Mouse (Mus musculus): ENCODE data around the gene 0610009B22Rik. TPM values are rescaled to one million over a fixed set of nuclear protein-coding genes. Genes with fewer than 3 reads are reported as not detected.
"Not testable (repeated sequence)": the region's sequence is repeated elsewhere in the genome, so short reads cannot be mapped to it uniquely, and the experiment has no call there.

The 0610009B22Rik gene
- polyA plus RNA-seq, 1 experiment from 2014 or later = 72.2 TPM

- H3K9ac ChIP-seq = no peak overlapping the region
- H3K4me2 ChIP-seq = peak overlapping the region; percentile 51; the same call in 1 of the 2 replicates
- H3K4me3 ChIP-seq = no peak overlapping the region
- H3K36me3 ChIP-seq = peaks cover 6% of the 10 kb centered on the region; the same call in 1 of the 2 replicates
- H3K27me3 ChIP-seq = no peaks in the 10 kb centered on the region
- no peak overlapping the region for H3K27ac ChIP-seq
- ATAC-seq (replicated peaks; ENCODE audit: insufficient number of reproducible peaks, insufficient read depth, low FRiP score, low read depth) = no peak
- 33% methylated on average over 8 of the region's 8 CpGs for WGBS
- H3K9me3 ChIP-seq (replicated peaks) = no peaks in the 10 kb centered on the region
- peaks cover 4% of the 10 kb centered on the region for H3K4me1 ChIP-seq (replicated peaks)
Measured at GRCm38 (mm10) chr11:51681976-51682374, 6.7 kb downstream of the 0610009B22Rik start.

DNA sequence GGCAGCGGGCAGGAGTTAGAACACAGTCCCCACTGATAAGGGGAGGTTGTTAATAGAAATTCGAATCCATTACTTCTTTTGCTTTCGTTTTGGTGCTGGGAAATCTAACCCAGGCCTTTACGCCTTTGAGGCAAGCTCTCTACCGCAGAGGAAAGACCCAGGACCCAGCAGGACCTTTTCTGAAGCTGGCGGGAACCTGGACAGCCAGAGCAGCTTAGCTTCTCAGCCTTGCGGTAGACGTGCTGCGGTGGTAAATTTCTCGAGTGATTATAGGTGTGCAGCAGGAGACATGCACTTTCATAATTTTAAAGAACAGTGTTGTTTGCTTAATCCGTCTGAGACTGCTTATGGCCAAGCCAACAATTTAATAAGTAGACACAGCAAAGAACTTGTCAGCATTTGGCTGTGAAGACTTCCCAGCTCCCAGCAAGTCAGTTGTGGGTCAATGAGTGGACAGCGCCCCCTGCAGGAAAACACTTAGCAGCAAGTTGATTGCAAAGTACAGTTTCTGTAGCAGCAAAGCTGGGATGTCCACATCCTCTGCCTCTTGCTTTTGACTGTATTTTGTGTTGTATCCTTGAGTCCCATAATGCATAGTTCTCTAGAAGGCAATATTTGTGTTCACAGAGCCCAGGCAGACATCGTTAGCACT, 7.2 kb downstream of the 0610009B22Rik start:
- H3K9me3 ChIP-seq (replicated peaks) = no peaks in the 10 kb centered on the region
- H3K4me3 ChIP-seq = peak overlapping the region; percentile 25
- 28% methylated on average over 13 of the region's 13 CpGs for WGBS
- H3K27ac ChIP-seq = no peak overlapping the region
- no peak for ATAC-seq (replicated peaks; ENCODE audit: insufficient number of reproducible peaks, insufficient read depth, low FRiP score, low read depth)
- H3K4me2 ChIP-seq = peak overlapping the region; percentile 51
- H3K9ac ChIP-seq = no peak overlapping the region
- peaks cover 4% of the 10 kb centered on the region for H3K4me1 ChIP-seq (replicated peaks)
- H3K36me3 ChIP-seq = peaks cover 6% of the 10 kb centered on the region; the same call in 1 of the 2 replicates
- H3K27me3 ChIP-seq = no peaks in the 10 kb centered on the region

DNA sequence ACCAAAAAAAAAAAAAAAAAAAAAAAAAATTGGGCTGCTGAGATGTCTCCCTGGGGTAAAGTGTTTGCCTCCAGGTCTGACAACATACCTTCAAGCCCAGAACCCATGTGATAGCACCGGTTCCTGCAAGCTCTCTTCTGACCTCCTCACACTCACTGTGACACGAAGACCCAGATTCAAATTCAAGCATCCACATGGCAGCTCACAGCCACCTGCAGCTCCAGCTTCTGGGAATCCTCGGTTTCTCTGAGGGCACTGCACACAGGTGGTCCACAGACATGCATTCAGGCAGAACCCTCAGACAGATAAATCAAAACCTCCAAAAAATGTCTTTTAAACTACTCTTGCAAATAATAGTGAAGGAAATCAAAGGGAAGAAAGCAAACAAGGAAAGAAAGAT, 9.2 kb downstream of the 0610009B22Rik start:
- Histone ChIP-seq H3K36me3 (no peaks in the 10 kb centered on the region), H3K27ac (no peak overlapping the region), H3K4me2 (no peak overlapping the region), H3K9me3 (replicated peaks) (no peaks in the 10 kb centered on the region), H3K4me1 (replicated peaks) (peaks cover 4% of the 10 kb centered on the region), H3K4me3 (no peak overlapping the region), H3K27me3 (no peaks in the 10 kb centered on the region), H3K9ac (no peak overlapping the region)
- no peak for ATAC-seq (replicated peaks; ENCODE audit: insufficient number of reproducible peaks, insufficient read depth, low FRiP score, low read depth)
- WGBS = 68% methylated on average over 3 of the region's 3 CpGs

- no peak for ATAC-seq (replicated peaks; ENCODE audit: insufficient number of reproducible peaks, insufficient read depth, low FRiP score, low read depth)
- Histone ChIP-seq H3K27ac (no peak overlapping the region), H3K4me1 (replicated peaks) (peaks cover 4% of the 10 kb centered on the region), H3K9ac (no peak overlapping the region), H3K36me3 (no peaks in the 10 kb centered on the region), H3K27me3 (no peaks in the 10 kb centered on the region), H3K4me3 (no peak overlapping the region), H3K9me3 (replicated peaks) (no peaks in the 10 kb centered on the region), H3K4me2 (no peak overlapping the region)
- WGBS = 64% methylated on average over 6 of the region's 6 CpGs
Measured at GRCm38 (mm10) chr11:51677737-51678418, 10.8 kb downstream of the 0610009B22Rik start.

- no peaks in the 10 kb centered on the region for H3K27me3 ChIP-seq
- no peak overlapping the region for H3K27ac ChIP-seq
- no peaks in the 10 kb centered on the region for H3K9me3 ChIP-seq (replicated peaks)
- H3K4me1 ChIP-seq (replicated peaks) = no peaks in the 10 kb centered on the region
- no peaks in the 10 kb centered on the region for H3K36me3 ChIP-seq
- WGBS = 66% methylated on average over 5 of the region's 5 CpGs
- no peak overlapping the region for H3K9ac ChIP-seq
- ATAC-seq (replicated peaks; ENCODE audit: insufficient number of reproducible peaks, insufficient read depth, low FRiP score, low read depth) = no peak
- no peak overlapping the region for H3K4me3 ChIP-seq
- H3K4me2 ChIP-seq = no peak overlapping the region
Measured at GRCm38 (mm10) chr11:51675386-51675785, 13.3 kb downstream of the 0610009B22Rik start.

DNA sequence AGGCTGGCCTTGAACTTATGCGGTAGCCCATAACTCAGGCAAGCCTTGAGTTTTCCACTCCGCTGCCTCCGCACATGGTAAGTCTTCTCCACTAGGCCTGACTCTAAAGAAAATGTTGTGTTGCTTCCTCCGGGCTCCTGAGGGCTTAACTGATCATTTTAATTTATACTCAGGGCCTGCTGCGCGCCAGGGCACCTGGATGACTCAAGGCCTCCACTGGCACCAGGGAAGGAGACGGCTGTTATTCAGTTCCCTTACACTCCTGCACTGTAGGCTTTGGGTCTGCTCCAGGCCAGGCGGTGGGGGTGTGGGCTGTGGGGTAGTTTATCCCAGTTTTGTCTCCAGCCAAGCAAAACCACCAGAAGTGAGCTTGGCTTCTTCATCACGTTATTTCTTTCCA, 15.4 kb downstream of the 0610009B22Rik start:
- no peak overlapping the region for H3K4me2 ChIP-seq
- WGBS = 84% methylated on average over 9 of the region's 9 CpGs
- H3K4me1 ChIP-seq (replicated peaks) = no peaks in the 10 kb centered on the region
- H3K9ac ChIP-seq = no peak overlapping the region
- no peaks in the 10 kb centered on the region for H3K36me3 ChIP-seq
- no peaks in the 10 kb centered on the region for H3K27me3 ChIP-seq
- no peak overlapping the region for H3K27ac ChIP-seq
- no peaks in the 10 kb centered on the region for H3K9me3 ChIP-seq (replicated peaks)
- H3K4me3 ChIP-seq = no peak overlapping the region
- no peak for ATAC-seq (replicated peaks; ENCODE audit: insufficient number of reproducible peaks, insufficient read depth, low FRiP score, low read depth)

DNA sequence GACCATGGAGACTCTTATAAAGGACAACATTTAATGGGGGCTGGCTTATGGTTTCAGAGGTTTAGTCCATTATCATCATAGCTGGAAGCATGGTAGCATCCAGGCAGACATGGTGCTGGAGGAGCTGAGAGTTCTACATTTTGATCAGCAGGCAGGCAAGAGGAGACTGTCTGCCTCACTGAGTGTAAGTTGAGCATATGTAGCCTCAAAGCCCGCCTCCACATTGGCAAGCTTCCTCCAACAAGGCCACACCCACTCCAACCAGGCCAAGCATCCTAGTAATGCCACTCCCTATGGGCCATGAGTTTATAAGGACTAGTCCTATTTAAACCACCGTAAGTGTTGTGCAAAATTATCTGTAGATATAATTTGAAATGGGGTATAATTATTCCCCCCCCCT, 17.3 kb downstream of the 0610009B22Rik start:
- 56% methylated on average over 2 of the region's 2 CpGs for WGBS
- no peak for ATAC-seq (replicated peaks; ENCODE audit: insufficient number of reproducible peaks, insufficient read depth, low FRiP score, low read depth)

DNA sequence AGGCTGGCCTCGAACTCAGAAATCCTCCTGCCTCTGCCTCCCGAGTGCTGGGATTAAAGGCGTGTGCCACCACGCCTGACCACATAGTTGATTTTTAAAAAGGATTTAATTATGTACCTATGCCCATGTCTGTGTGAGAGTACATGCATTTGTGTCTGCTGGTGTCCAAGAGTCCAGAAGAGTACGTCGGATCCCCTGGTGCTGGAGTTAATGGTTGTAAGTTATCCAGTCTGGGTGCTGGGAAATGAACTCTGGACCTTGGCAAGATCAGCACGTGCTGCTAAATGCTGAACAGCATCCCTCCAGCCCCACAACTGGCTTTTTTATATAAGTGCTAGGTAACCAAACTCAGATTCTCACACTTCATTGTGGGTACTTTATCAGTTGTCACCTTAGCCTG, 17.8 kb downstream of the 0610009B22Rik start:
- H3K27me3 ChIP-seq = no peaks in the 10 kb centered on the region
- no peak for ATAC-seq (replicated peaks; ENCODE audit: insufficient number of reproducible peaks, insufficient read depth, low FRiP score, low read depth)
- H3K36me3 ChIP-seq = no peaks in the 10 kb centered on the region
- H3K4me1 ChIP-seq (replicated peaks) = no peaks in the 10 kb centered on the region
- H3K9ac ChIP-seq = no peak overlapping the region
- no peak overlapping the region for H3K4me3 ChIP-seq
- H3K9me3 ChIP-seq (replicated peaks) = no peaks in the 10 kb centered on the region
- H3K4me2 ChIP-seq = no peak overlapping the region
- WGBS = 87% methylated on average over 7 of the region's 7 CpGs
- no peak overlapping the region for H3K27ac ChIP-seq

More for the DNA sequence above, 17.3 kb downstream of the 0610009B22Rik start:
- Histone ChIP-seq H3K36me3 (no peaks in the 10 kb centered on the region), H3K4me3 (no peak overlapping the region), H3K4me2 (no peak overlapping the region), H3K9me3 (replicated peaks) (no peaks in the 10 kb centered on the region), H3K27ac (no peak overlapping the region), H3K9ac (no peak overlapping the region), H3K27me3 (no peaks in the 10 kb centered on the region), H3K4me1 (replicated peaks) (no peaks in the 10 kb centered on the region)

DNA sequence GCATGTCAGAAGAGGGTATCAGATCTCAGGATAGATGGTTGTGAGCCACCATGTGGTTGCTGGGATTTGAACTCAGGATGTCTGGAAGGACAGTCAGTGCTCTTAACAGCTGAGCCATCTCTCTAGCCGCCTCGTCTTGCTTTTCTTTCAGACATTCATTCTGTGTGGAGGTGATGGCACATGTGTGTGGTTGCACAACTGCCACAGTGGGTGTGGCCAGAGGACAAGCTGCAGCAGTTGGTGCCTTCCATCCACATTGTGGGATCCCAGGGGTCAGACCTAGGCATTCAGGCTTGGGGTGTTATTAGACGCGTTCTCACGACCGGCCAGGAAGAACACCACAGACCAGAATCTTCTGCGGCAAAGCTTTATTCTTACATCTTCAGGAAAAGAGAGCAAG, 23.9 kb downstream of the 0610009B22Rik start:
- H3K27ac ChIP-seq; H3K4me1 ChIP-seq (replicated peaks); H3K4me2 ChIP-seq; ATAC-seq (replicated peaks; ENCODE audit: insufficient number of reproducible peaks, insufficient read depth, low FRiP score, low read depth); H3K36me3 ChIP-seq; H3K9me3 ChIP-seq (replicated peaks); H3K9ac ChIP-seq; H3K4me3 ChIP-seq; H3K27me3 ChIP-seq: not testable (repeated sequence)
- 91% methylated on average over 7 of the region's 7 CpGs for WGBS

DNA sequence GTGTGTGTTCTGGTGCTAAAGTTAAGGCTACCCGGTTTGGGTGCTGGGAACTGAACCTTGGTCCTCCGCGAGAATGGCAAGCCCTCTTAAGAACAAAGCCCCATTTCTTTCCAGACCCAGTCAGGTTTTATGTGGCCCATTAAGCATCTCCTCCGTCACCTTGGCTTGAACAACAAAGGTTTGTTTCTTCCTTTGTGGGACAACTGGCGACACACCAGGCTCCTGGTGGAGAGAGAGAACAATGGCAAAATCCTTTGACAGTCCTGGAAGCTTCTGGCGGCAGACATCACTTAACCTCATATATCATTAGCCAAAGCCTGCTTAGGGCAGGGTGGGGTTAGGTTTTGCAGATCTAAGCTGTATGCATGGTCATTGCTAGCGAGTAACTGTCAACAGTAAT, 26.0 kb downstream of the 0610009B22Rik start:
- no peak overlapping the region for H3K4me3 ChIP-seq
- no peaks in the 10 kb centered on the region for H3K36me3 ChIP-seq
- 73% methylated on average over 7 of the region's 7 CpGs for WGBS
- no peaks in the 10 kb centered on the region for H3K9me3 ChIP-seq (replicated peaks)
- no peaks in the 10 kb centered on the region for H3K27me3 ChIP-seq
- ATAC-seq (replicated peaks; ENCODE audit: insufficient number of reproducible peaks, insufficient read depth, low FRiP score, low read depth) = no peak
- no peak overlapping the region for H3K9ac ChIP-seq
- no peak overlapping the region for H3K4me2 ChIP-seq
- H3K27ac ChIP-seq = no peak overlapping the region
- peaks cover 8% of the 10 kb centered on the region for H3K4me1 ChIP-seq (replicated peaks)

DNA sequence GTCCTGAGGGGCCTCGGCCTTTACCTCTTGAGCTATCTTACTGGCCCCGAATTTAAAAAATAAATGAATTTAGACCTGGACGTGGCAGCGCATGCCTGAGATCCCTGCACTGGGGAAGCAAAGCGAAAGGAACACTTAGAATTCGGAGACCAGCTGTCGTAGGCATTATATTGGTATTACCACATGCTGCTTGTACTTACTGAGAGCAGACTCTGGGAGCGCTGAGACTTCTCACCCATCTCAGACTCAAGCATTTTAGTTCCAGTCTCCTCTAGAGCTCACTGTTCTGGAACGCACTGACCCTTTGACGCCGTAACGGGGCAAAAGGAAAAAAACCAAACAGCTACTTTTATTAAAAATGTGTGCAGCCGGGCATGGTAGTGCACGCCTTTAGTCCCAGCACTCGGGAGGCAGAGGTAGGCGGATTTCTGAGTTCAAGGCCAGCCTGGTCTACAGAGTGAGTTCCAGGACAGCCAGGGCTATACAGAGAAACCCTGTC, 26.8 kb downstream of the 0610009B22Rik start:
- ATAC-seq (replicated peaks; ENCODE audit: insufficient number of reproducible peaks, insufficient read depth, low FRiP score, low read depth) = no peak
- Histone ChIP-seq H3K4me3 (no peak overlapping the region), H3K27ac (no peak overlapping the region)

More for the DNA sequence above, 26.8 kb downstream of the 0610009B22Rik start:
- H3K4me1 ChIP-seq (replicated peaks) = peaks cover 8% of the 10 kb centered on the region
- H3K4me2 ChIP-seq = no peak overlapping the region
- H3K36me3 ChIP-seq = no peaks in the 10 kb centered on the region
- H3K9me3 ChIP-seq (replicated peaks) = no peaks in the 10 kb centered on the region
- H3K9ac ChIP-seq = no peak overlapping the region
- no peaks in the 10 kb centered on the region for H3K27me3 ChIP-seq
- 82% methylated on average over 16 of the region's 16 CpGs for WGBS

Measured in heart, embryonic 15.5 days (tissue).